Mouse (Mus musculus): ENCODE measurements around the gene Serpinb9c. TPM values are rescaled to one million over a fixed set of nuclear protein-coding genes. Genes with fewer than 3 reads are reported as not detected.
A peak's percentile ranks its signal among the peaks of the same experiment; 100 is the strongest.
"Not testable (repeated sequence)": the region's sequence is repeated elsewhere in the genome, so short reads cannot be mapped to it uniquely, and the experiment has no call there.

Serpinb9c gene
- not detected for total RNA-seq (2021)
- long read RNA-seq, experiment 1, result 0 reads
- long read RNA-seq, experiment 2, result 0 reads

DNA sequence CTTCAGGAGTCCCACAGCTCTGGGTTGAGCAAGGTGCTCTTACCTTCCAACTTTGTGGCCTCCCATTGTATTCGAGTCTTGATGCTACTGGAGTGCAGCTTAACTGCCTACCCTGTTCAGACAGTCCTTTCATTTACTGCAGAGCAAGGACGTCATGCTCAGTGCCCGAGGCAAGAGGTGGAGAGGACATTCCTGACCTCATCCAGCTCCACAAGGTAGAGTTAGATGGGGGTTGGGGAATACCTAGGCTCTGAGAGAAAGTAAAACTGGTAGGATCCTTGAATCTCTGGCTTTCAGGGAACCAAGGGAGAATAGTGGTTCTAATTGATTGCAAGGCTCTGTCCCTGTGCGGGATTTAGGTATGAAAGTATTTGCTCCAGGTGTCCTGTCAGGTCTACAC, at the start of gene Serpinb9c:
TSS of gene Serpinb9c (minus strand) at position 101 of the 400 bp plus-strand sequence.
- no peak for DNase-seq (ENCODE audit: low spot score in 2 of 2)

DNA sequence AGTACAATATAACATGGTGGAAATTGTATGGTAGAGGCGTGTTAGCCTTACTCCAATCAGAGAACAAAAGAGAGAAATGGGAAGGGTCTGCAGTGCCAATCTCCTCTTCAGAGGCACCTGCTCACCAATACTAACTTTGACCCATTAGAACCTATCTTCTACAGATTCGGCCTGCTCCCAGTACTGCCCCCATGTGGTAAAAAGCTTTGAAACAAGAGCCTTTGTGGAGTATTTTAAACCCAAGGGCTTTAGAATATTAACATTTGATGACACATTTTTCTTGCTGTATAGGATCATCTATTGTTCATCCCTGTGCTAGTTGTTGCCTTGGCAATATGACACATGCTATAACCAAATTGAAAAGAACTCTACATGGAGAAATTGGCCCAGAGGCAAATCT, 40.2 kb upstream of the Serpinb9c start:
- peak in 1 of 2 experiments; percentile 11 for DNase-seq (ENCODE audit: low spot score in 2 of 2)

DNA sequence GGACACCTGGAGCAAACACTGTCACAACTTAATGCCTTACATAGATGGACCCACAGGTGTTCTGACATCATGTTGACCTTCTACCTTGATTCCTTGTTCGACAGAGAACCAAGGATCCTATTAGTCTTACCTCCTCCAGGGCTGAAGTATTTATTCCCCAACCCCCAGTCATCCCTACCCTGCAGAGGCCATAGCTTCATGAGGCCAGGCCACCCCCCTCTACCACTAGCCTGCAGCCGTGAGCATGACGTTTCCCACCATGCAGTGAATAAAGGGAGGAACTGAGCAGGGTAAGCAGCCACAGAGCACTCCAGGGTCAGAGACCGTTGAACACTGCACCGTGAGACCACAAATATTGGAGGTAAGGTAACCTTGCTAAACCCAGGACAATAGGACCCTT, 33.1 kb upstream of the Serpinb9c start, which contains the start of gene Serpinb9d:
TSS of gene Serpinb9d (plus strand) at position 301 of the 400 bp plus-strand sequence.
- no peak for DNase-seq (ENCODE audit: low spot score in 2 of 2)

DNA sequence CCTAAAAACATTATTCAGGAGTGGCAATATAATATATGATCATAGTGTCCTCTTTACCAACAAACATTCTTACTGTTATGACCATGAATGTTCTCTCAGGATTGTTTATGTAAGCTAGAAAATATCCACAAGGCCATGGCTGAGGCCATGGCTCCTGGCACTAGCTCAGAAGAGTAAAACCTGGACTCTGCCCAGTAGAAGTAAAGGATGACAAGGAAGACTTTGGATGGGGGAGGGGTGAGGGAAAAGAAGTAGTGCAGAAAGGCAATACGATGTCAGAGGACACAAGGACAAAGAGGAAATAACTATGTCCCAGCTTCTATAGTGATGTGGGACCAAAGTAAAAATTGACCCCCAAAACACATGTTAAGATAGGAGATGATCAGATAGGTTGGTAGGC, 30.9 kb upstream of the Serpinb9c start:
- DNase-seq (ENCODE audit: low spot score in 2 of 2), result not testable (repeated sequence)

DNA sequence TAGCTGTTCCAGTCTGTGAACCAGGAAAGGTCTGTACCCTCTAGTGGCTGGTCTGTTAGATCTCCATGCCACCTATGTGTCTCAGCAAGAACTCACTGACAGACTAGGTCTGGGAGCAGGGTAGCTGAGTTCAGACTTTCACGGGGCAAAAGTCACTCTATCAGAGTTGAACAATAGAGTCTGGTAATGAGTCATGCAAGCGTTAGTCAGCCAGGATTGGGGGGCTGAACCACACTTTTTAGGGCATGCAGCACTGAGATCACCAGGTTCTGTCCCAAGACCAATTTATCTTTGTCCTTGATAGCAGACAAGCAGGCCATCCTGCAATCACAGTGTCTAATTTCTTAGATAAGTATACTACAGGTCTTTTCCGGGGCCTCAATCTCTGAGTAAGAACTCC, 18.1 kb downstream of the Serpinb9c start:
- no peak for DNase-seq (ENCODE audit: low spot score in 2 of 2)

DNA sequence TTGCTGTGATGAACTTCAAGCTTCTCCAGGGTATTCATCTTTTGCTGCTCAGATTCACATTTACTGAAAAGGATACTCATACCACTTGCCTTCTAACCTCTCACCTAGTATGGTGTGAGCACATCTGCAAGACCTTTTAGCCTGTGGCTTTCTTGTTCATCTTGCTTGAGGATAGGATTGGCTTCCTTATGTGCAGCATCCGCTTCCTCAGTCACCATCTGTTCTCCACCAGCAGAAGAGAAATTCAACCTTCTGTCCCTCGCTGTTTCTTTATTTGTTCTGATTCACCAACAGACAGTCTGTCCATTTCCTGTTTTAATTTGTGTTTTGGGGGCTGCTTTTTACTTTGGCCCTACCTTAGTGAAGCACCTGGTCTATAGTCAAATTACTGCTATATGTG, 21.8 kb downstream of the Serpinb9c start:
- peak; percentile 9 to 13 for DNase-seq (ENCODE audit: low spot score in 2 of 2)

DNA sequence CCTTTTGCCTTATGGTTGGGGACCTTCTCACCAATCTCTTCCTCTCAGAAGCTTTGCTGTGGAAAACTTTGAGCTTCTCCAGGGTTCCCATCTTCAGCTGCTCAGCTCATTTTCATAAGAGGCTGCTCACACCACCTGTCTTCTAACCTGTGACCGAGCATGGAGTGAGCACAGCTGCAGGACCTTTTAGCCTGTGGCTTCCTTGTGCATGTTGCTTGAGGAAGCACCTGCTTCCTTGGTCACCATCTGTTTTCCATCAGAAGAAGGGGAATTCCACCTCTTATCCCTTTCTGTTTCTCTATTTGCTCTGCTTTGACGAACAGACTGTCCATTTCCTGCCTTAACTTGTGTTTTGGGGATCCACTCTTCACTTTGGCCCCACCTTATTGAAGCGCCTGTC, 46.5 kb downstream of the Serpinb9c start:
- no peak for DNase-seq (ENCODE audit: low spot score in 2 of 2)

DNA sequence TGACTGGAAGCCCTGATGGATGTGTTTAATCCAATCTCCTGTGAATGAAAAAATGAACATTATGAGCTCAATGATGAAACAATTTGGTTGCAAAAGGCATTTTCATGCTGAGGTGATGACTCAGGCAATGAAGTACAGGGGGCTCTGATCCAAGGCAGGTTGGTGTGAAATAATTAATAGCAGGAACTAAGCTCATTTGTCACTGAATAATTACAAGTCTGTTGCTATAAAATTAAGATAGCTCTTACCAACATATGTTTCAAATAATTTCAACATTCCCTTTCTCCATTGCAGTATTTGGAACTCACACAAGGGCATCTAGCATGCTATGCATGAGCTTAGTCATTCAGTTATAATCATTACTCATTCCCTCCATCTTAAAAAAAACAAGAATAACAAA, 53.9 kb downstream of the Serpinb9c start:
- no peak for DNase-seq (ENCODE audit: low spot score in 2 of 2)

Other genes starting within 250 kb of the Serpinb9c start
- 1 to 10 TPM; 2.0 to 3.6 TPM for gene Serpinb6b, start 194.5 kb downstream of the Serpinb9c start, total RNA-seq (2021)
- gene Serpinb9, start 156.5 kb downstream of the Serpinb9c start, total RNA-seq (2021), result 1 to 10 TPM; 5.4 to 6.5 TPM
- gene Serpinb9b, start 132.3 kb downstream of the Serpinb9c start, total RNA-seq (2021), result not detected
- 1 to 10 TPM; 1.5 to 2.5 TPM for gene Serpinb1b, start 81.2 kb downstream of the Serpinb9c start, total RNA-seq (2021)
- not detected for gene Serpinb9d, start 33.2 kb upstream of the Serpinb9c start, total RNA-seq (2021)
- not detected for gene Serpinb9e, start 89.9 kb upstream of the Serpinb9c start, total RNA-seq (2021)
- gene Serpinb9f, start 164.3 kb upstream of the Serpinb9c start, total RNA-seq (2021), result not detected
- gene Gm11397, start 236.0 kb upstream of the Serpinb9c start, total RNA-seq (2021), result not detected